ENCODE assay signal across 10 mouse cellular contexts in genomic region chr3:151837749-151838148, GRCm38 (mm10). TPM values are rescaled to one million over a fixed set of nuclear protein-coding genes. Genes with fewer than 3 reads are reported as not detected.
DNase-seq lines count a peak whose midpoint lies in the region; ATAC-seq and TF ChIP-seq lines count a peak whose summit lies in the region.
"Had no signal": no experiment of that assay in that cellular context is flagged by ENCODE, and none has a peak within 500 bp of the region (broad histone marks: within the 10 kb centered on the region; RNA-seq: fewer than 3 reads in every experiment).

No protein-coding gene starts in this region.

- H3K9me3 ChIP-seq in intestine, postnatal 0 days (ENCODE audit: control insufficient read depth), result no peaks in the 10 kb centered on the region
- H3K9me3 ChIP-seq in neural tube, embryonic 12.5 days, result no peaks in the 10 kb centered on the region

- peak overlapping the region; percentile 65 for H3K4me2 ChIP-seq in intestine, postnatal 0 days (replicated peaks; ENCODE audit: low read depth)
- peak overlapping the region; percentile 91 for H3K4me2 ChIP-seq in neural tube, embryonic 12.5 days (replicated peaks)

- no peak for TF ChIP-seq CTCF in kidney, adult 2 months (conservative IDR thresholded peaks at IDR 0.05; ENCODE audit: insufficient read depth, insufficient read length, low read depth, low read length)
- TF ChIP-seq CTCF in embryonic fibroblast, embryonic 13.5 days (IDR thresholded peaks at IDR 0.05; ENCODE audit: borderline replicate concordance, insufficient read depth, low read length), result no peak
- TF ChIP-seq CTCF in intestine, postnatal 0 days (IDR thresholded peaks at IDR 0.05; ENCODE audit: low read depth), result no peak

- ATAC-seq in intestine, postnatal 0 days, result no peak
- ATAC-seq in neural tube, embryonic 12.5 days (ENCODE audit: low FRiP score, low read depth), result no peak

- no peaks in the 10 kb centered on the region for H3K27me3 ChIP-seq in kidney, adult 2 months (replicated peaks; ENCODE audit: control insufficient read depth, insufficient read depth, low read length)
- peaks cover 15% of the 10 kb centered on the region for H3K27me3 ChIP-seq in intestine, postnatal 0 days (replicated peaks; ENCODE audit: control insufficient read depth, insufficient read depth, low read length)
- H3K27me3 ChIP-seq in neural tube, embryonic 12.5 days (replicated peaks), result 0 out of 2 replicates have a peak, but pooled peaks cover 7% of the 10 kb centered on the region

- H3K4me1 ChIP-seq in kidney, adult 2 months (ENCODE audit: control insufficient read depth, insufficient read depth, low read length), result peaks cover 3% of the 10 kb centered on the region; the same call in 1 of the 2 replicates
- peaks cover 7% of the 10 kb centered on the region; the same call in 1 of the 2 replicates for H3K4me1 ChIP-seq in embryonic fibroblast, embryonic 13.5 days (ENCODE audit: control insufficient read depth, insufficient read depth, low read length)
- H3K4me1 ChIP-seq in intestine, postnatal 0 days (replicated peaks; ENCODE audit: control insufficient read depth, insufficient read depth, low read length), result no peaks in the 10 kb centered on the region
- H3K4me1 ChIP-seq in neural tube, embryonic 12.5 days, result peaks cover 13% of the 10 kb centered on the region

- no peak for TF ChIP-seq POLR2A in kidney, adult 2 months (IDR thresholded peaks at IDR 0.05; ENCODE audit: low read depth, low read length)
- TF ChIP-seq POLR2A in embryonic fibroblast, embryonic 13.5 days (IDR thresholded peaks at IDR 0.05; ENCODE audit: low read depth, low read length), result no peak

- DNase-seq in kidney, adult 2 months, result no peak
- DNase-seq in kidney, adult 11 months, result no peak
- no peak for DNase-seq in testis, postnatal 14 days (ENCODE audit: low spot score)
- no peak for DNase-seq in spleen, adult 18-20 months
- no peak for DNase-seq in adrenal gland, adult 18-20 months (ENCODE audit: low spot score in 2 of 2)
- DNase-seq: cerebellum, adult 11 months had no signal

- WGBS in kidney, adult 2 months, result 45% methylated on average over 9 of the region's 9 CpGs
- WGBS in intestine, postnatal 0 days, result 47% methylated on average over 9 of the region's 9 CpGs
- 49% methylated on average over 9 of the region's 9 CpGs for WGBS in neural tube, embryonic 12.5 days

- no peak overlapping the region for H3K9ac ChIP-seq in intestine, postnatal 0 days (ENCODE audit: low read depth, low read length)
- 0 out of 2 replicates have a peak overlapping the region, but pooled peaks have one; percentile 56 for H3K9ac ChIP-seq in neural tube, embryonic 12.5 days

- H3K36me3 ChIP-seq in kidney, adult 2 months (ENCODE audit: control insufficient read depth, insufficient read depth, low read length), result no peaks in the 10 kb centered on the region
- H3K36me3 ChIP-seq in intestine, postnatal 0 days (ENCODE audit: control insufficient read depth, insufficient read depth), result no peaks in the 10 kb centered on the region
- H3K36me3 ChIP-seq in neural tube, embryonic 12.5 days, result no peaks in the 10 kb centered on the region
- H3K36me3 ChIP-seq: G1E had no signal

- peak overlapping the region; percentile 56 for H3K4me3 ChIP-seq in kidney, adult 2 months (ENCODE audit: insufficient read depth, low read depth, low read length)
- H3K4me3 ChIP-seq in embryonic fibroblast, embryonic 13.5 days (ENCODE audit: insufficient read depth, low read length), result peak overlapping the region; percentile 48
- H3K4me3 ChIP-seq in intestine, postnatal 0 days (ENCODE audit: low read depth, low read length), result peak overlapping the region; percentile 40
- peak overlapping the region; percentile 46 for H3K4me3 ChIP-seq in neural tube, embryonic 12.5 days

- peak overlapping the region; percentile 62 for H3K27ac ChIP-seq in kidney, adult 2 months (ENCODE audit: insufficient read depth, low read depth, low read length)
- H3K27ac ChIP-seq in embryonic fibroblast, embryonic 13.5 days (ENCODE audit: insufficient read depth, low read length), result no peak overlapping the region
- H3K27ac ChIP-seq in intestine, postnatal 0 days (ENCODE audit: low read depth, low read length), result no peak overlapping the region
- no peak overlapping the region for H3K27ac ChIP-seq in neural tube, embryonic 12.5 days

RNA-seq across cellular contexts. Expression of gene Ptgfr, which starts 0.3 kb away (rescaled TPM):
- polyA plus RNA-seq in kidney, adult 2 months (2012; rRNA removed), result 9.4 and 9.6 TPM in 2 replicates
- 3.8 and 10.6 TPM in 2 replicates for polyA plus RNA-seq in embryonic fibroblast, embryonic 13.5 days (2011; ENCODE audit: insufficient read length, low read depth, missing spikeins)
- polyA plus RNA-seq in intestine, postnatal 0 days (2015; fragmentation: Nextera tagmentation; extraction: Ambion mirVana), result 0.22 and 0.29 TPM in 2 replicates
- polyA plus RNA-seq in neural tube, embryonic 12.5 days (2016; fragmentation: Nextera tagmentation; extraction: Ambion mirVana), result 2.5 and 3.1 TPM in 2 replicates
- 1 to 10 TPM in 1 of 2 experiments, under 1 TPM in 1; 0.27 to 1.5 TPM for total RNA-seq in adrenal gland, adult 18-20 months (2021)
- polyA plus RNA-seq: G1E had no signal
